Mouse (Mus musculus) right cerebral cortex, adult 2 months (tissue): ENCODE results near the gene Bcl3.

ENCODE experiments used
- DNase-seq, 2 experiments: peaks; one replicate each; pipeline ENCODE4 v3.0.0; 2021 to 2022; ENCODE audit warnings: low spot score in 2 of 2

The Bcl3 gene

GRCm38 (mm10) chr7:19769434-19770374, 52.9 kb downstream of the Bcl3 start:
- no peak for DNase-seq

- DNase-seq, result no peak
Measured at GRCm38 (mm10) chr7:19769001-19769400, 53.6 kb downstream of the Bcl3 start.

- no peak for DNase-seq
Measured at GRCm38 (mm10) chr7:19768251-19768650, 54.3 kb downstream of the Bcl3 start.

- DNase-seq, result no peak
Measured at GRCm38 (mm10) chr7:19764581-19764980, 58.0 kb downstream of the Bcl3 start.

- DNase-seq, result no peak
Measured at GRCm38 (mm10) chr7:19763829-19764477, 58.6 kb downstream of the Bcl3 start.

- DNase-seq, result no peak
Measured at GRCm38 (mm10) chr7:19762283-19762682, 60.3 kb downstream of the Bcl3 start.

- DNase-seq, result no peak
Measured at GRCm38 (mm10) chr7:19760021-19760420, 62.5 kb downstream of the Bcl3 start.

GRCm38 (mm10) chr7:19758623-19759022, 63.9 kb downstream of the Bcl3 start:
- no peak for DNase-seq
